Mouse (Mus musculus) liver, embryonic 11.5 days (tissue): ENCODE results near the gene Ampd1. TPM values are rescaled to one million over a fixed set of nuclear protein-coding genes. Genes with fewer than 3 reads are reported as not detected.

Experiments used
- ATAC-seq: fragments of 200-750 bp; cut with Nextera tagmentation; replicated peaks from 2 replicates; pipeline ENCODE4 v1.8.0; 2017; ENCODE audit warnings: moderate number of reproducible peaks, mild to moderate bottlenecking, moderate TSS enrichment, moderate library complexity; ENCODE audit not compliant: low FRiP score
- DNase-seq: peaks from one replicate; pipeline ENCODE4 v3.0.0-alpha.2; 2017; ENCODE audit warnings: low spot score
- H3K27ac ChIP-seq: fragments of 300-500 bp; sonication (generic); 2 replicates; pipeline ENCODE4 v1.5.1; 2014; ENCODE audit warnings: mild to moderate bottlenecking, low read depth, low read length, control low read depth
- H3K27me3 ChIP-seq: fragments of 300-500 bp; sonication (generic); replicated peaks from 2 replicates; pipeline ENCODE4 v1.6.1; 2014; ENCODE audit warnings: low read length, mixed read lengths; ENCODE audit not compliant: control insufficient read depth, insufficient read depth
- H3K36me3 ChIP-seq: fragments of 300-500 bp; sonication (generic); 2 replicates; pipeline ENCODE4 v1.6.1; 2014; ENCODE audit warnings: mild to moderate bottlenecking, low read length, moderate library complexity, mixed read lengths; ENCODE audit not compliant: control insufficient read depth, insufficient read depth
- H3K4me1 ChIP-seq: fragments of 300-500 bp; sonication (generic); replicated peaks from 2 replicates; pipeline ENCODE4 v1.6.1; 2014; ENCODE audit warnings: low read length, mixed read lengths; ENCODE audit not compliant: control insufficient read depth, insufficient read depth
- H3K4me2 ChIP-seq: fragments of 300-500 bp; sonication (generic); 2 replicates; pipeline ENCODE4 v1.6.1; 2014; ENCODE audit warnings: mild to moderate bottlenecking, control low read depth, moderate library complexity
- H3K4me3 ChIP-seq: fragments of 300-500 bp; sonication (generic); 2 replicates; pipeline ENCODE4 v1.5.1; 2014; ENCODE audit warnings: low read depth, low read length, control low read depth
- H3K9ac ChIP-seq: fragments of 300-500 bp; sonication (generic); 2 replicates; pipeline ENCODE4 v1.6.1; 2014; ENCODE audit warnings: low read depth, low read length, control low read depth
- H3K9me3 ChIP-seq: fragments of 300-500 bp; sonication (generic); 2 replicates; pipeline ENCODE4 v1.6.1; 2016; ENCODE audit warnings: low read length, inconsistent platforms, mixed read lengths; ENCODE audit not compliant: control insufficient read depth
- WGBS: fragments of 180-500 bp; shearing (Covaris S2); extraction: QIAGEN DNeasy Blood & Tissue Kit; methylation state at CpG from one replicate; pipeline ENCODE4 v1.1.7; 2014; 5-methylcytosine and 5-hydroxymethylcytosine counted together
- polyA plus RNA-seq: library from polyadenylated mRNA; unstranded; fragments of >200 nt; fragmentation: Nextera tagmentation; extraction: Ambion mirVana; gene quantifications from 2 replicates; pipeline ENCODE4 v1.2.1, GENCODE M21; 2014

The Ampd1 gene
- polyA plus RNA-seq, 1 experiment from 2014 or later = 0.53 TPM

DNA sequence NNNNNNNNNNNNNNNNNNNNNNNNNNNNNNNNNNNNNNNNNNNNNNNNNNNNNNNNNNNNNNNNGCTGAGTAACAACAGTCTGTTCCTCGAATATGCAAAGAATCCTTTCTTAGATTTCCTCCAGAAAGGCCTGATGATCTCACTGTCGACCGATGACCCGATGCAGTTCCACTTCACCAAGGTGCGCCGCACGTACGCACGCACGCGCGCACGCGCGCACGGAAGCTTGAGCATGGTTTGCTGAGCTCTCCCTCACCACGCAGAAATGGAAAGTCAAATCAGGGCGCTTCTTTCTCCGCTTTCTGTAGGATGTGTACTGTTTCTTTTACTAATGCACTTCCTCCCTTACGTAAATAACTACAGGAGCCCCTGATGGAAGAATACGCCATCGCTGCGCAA, 24.8 kb downstream of the Ampd1 start:
- no peaks in the 10 kb centered on the region for H3K9me3 ChIP-seq
- no peak overlapping the region for H3K4me3 ChIP-seq
- H3K4me2 ChIP-seq = peak overlapping the region; percentile 22; the same call in 1 of the 2 replicates
- 71% methylated on average over 23 of the region's 23 CpGs for WGBS
- no peaks in the 10 kb centered on the region for H3K36me3 ChIP-seq
- DNase-seq = no peak
- no peaks in the 10 kb centered on the region for H3K27me3 ChIP-seq
- no peaks in the 10 kb centered on the region; the same call in 1 of the 2 replicates for H3K4me1 ChIP-seq
- H3K9ac ChIP-seq = no peak overlapping the region
- no peak for ATAC-seq
- no peak overlapping the region for H3K27ac ChIP-seq

DNA sequence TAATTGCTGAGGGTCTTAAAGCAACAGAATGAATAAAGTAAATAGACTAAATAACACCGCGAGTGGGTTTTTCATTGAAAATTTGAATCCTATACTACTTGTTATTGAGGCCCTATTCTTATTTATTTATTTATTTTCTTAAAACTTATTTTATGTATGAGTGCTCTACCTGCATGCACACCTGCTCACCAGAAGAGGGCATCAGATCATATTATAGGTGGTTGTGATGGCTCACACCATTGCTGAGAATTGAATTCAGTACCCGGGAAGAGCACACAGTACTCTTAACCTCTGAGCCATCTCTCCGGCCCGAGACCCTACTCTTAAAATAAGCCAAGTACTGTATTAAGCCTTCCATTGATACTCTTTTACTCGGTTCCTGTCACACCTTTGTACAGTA, 25.9 kb downstream of the Ampd1 start:
- ATAC-seq = no peak
- H3K9ac ChIP-seq = no peak overlapping the region
- no peak overlapping the region for H3K4me3 ChIP-seq
- H3K4me2 ChIP-seq = no peak overlapping the region
- H3K27me3 ChIP-seq = no peaks in the 10 kb centered on the region
- no peak overlapping the region for H3K27ac ChIP-seq
- no peak for DNase-seq
- no peaks in the 10 kb centered on the region for H3K36me3 ChIP-seq
- 74% methylated on average over 6 of the region's 6 CpGs for WGBS
- no peaks in the 10 kb centered on the region; the same call in 1 of the 2 replicates for H3K4me1 ChIP-seq
- H3K9me3 ChIP-seq = no peaks in the 10 kb centered on the region

DNA sequence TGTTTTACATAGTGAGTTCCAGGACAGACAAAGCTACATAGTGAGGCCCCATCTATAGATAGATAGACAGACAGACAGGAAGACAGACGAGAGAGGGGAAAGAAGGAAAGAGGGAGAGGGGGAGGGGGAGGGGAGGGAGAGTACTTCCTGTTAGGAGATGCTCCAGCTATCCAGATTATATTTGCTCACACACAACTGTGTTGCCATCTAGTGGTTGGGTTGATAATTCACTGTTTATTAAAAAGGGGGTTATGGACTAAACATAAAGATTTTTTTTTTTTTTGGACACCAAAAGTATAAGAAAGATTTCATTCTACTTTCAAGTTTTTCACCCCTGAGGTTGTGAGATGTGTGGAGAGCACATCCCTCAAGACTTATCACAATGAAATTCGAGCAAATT, 26.9 kb downstream of the Ampd1 start:
- no peaks in the 10 kb centered on the region; the same call in 1 of the 2 replicates for H3K4me1 ChIP-seq
- H3K9ac ChIP-seq = no peak overlapping the region
- WGBS = 42% methylated on average over 2 of the region's 2 CpGs
- H3K9me3 ChIP-seq = no peaks in the 10 kb centered on the region
- H3K4me3 ChIP-seq = no peak overlapping the region
- H3K27me3 ChIP-seq = no peaks in the 10 kb centered on the region
- H3K27ac ChIP-seq = no peak overlapping the region
- DNase-seq = no peak
- no peaks in the 10 kb centered on the region for H3K36me3 ChIP-seq
- no peak for ATAC-seq
- H3K4me2 ChIP-seq = no peak overlapping the region

DNA sequence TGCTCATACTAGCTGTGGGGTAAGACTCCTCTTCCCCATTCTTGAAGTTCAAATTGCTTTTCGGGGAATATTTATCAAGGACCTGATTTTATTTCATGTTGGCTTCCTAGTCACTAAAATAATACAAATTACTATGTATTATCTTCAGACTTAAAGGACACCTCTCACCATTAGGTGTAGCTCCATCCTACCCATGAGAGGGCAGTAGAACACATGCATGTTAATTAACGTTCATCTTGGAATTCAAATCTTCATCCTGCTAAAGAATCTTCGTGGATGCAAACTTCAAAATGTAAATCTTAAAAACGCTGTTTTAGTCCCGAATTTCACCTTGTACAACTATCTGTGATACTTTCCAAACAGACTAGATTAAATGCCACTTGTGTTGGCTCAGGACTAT, 27.4 kb downstream of the Ampd1 start:
- Histone ChIP-seq H3K27ac (no peak overlapping the region), H3K27me3 (no peaks in the 10 kb centered on the region), H3K4me3 (no peak overlapping the region), H3K4me2 (no peak overlapping the region), H3K9ac (no peak overlapping the region), H3K36me3 (no peaks in the 10 kb centered on the region), H3K9me3 (no peaks in the 10 kb centered on the region), H3K4me1 (no peaks in the 10 kb centered on the region; the same call in 1 of the 2 replicates)
- 60% methylated on average over 5 of the region's 5 CpGs for WGBS
- DNase-seq (no peak), ATAC-seq (no peak)

DNA sequence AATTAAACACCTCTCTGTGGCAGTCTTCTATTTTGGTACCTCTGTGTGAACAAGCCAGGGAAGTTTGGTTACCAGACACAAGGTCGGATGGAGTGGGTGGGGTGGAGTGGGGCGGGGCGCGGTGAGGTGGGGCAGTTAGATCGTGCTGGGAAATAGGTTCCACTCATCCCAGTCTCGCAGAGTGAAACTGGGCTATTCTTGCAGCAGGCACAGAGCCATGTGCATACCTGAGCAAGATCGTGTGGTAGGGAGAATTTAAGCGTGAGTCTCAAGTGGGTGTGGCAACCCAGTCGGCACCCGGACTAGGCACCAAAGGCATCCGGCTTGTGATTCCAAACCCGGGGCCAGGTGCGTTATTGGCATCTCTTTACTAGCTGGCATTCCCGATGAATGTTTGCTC, 28.1 kb downstream of the Ampd1 start:
- Histone ChIP-seq H3K4me3 (peak overlapping the region; percentile 80), H3K36me3 (no peaks in the 10 kb centered on the region), H3K4me2 (peak overlapping the region; percentile 99), H3K9ac (peak overlapping the region; percentile 86), H3K9me3 (no peaks in the 10 kb centered on the region), H3K27ac (peak overlapping the region; percentile 8; the same call in 1 of the 2 replicates), H3K27me3 (no peaks in the 10 kb centered on the region), H3K4me1 (no peaks in the 10 kb centered on the region; the same call in 1 of the 2 replicates)
- DNase-seq (peak; percentile 41), ATAC-seq (peak; percentile 30)
- under 1% methylated on average over 14 of the region's 14 CpGs for WGBS

DNA sequence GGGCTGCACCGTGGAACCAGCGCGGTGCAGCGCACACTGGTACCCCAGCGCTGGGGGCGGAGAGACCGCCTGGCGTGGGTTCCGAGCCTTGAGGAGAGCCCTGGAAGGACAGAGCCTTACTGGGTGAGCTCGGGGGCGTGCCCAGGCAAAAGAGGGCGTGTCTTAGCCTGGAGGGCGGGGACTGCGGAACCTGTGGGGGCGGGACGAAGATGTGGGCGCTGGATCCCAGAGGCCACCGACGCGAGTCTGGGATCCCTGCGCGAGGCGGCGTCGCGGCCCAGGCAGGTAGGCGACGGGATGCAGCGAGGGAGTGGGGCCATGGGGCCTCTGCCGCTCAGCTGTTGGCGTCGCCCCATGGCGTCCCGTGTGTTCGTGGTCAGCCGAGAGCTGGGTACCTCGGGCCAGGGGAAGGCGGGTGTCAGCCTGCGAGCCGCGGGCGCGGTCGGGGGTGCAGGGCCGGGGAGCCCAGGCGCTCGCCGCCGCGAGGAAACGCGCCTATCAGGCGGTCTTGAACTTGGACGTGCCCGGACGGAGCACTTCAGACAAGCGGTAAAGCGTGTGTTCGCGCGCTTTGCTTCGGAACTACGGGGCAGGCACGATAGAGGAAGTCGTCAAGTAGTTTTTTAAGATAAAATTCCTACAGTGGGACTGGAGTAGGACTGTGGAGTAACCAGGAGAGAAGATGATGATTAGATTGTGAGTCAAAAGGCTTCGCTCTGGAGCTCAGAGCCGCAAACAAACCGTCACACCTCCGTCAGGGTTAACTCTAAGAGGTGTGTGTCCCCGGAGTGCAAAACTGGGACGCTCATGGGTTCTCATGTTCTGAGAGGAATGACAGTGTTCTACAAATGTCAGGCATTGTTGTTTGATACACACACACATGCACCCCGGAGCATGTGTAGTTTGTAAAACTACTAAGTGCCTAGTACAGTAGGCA, 28.9 kb downstream of the Ampd1 start, which contains the start of gene Dennd2c:
TSS of gene Dennd2c (plus strand) at position 151 of the 937 bp plus-strand sequence.
- ATAC-seq = peak; percentile 97
- Histone ChIP-seq H3K4me1 (peaks cover 2% of the 10 kb centered on the region; the same call in 1 of the 2 replicates), H3K9me3 (no peaks in the 10 kb centered on the region), H3K4me3 (peak within 1 kb of the TSS; percentile 80), H3K27ac (peak within 1 kb of the TSS; percentile 63), H3K9ac (peak within 1 kb of the TSS; percentile 86), H3K4me2 (peak within 1 kb of the TSS; percentile 99), H3K27me3 (no peaks in the 10 kb centered on the region), H3K36me3 (no peaks in the 10 kb centered on the region)
- under 1% methylated on average over 72 of the region's 72 CpGs for WGBS
- DNase-seq = peak; percentile 95

DNA sequence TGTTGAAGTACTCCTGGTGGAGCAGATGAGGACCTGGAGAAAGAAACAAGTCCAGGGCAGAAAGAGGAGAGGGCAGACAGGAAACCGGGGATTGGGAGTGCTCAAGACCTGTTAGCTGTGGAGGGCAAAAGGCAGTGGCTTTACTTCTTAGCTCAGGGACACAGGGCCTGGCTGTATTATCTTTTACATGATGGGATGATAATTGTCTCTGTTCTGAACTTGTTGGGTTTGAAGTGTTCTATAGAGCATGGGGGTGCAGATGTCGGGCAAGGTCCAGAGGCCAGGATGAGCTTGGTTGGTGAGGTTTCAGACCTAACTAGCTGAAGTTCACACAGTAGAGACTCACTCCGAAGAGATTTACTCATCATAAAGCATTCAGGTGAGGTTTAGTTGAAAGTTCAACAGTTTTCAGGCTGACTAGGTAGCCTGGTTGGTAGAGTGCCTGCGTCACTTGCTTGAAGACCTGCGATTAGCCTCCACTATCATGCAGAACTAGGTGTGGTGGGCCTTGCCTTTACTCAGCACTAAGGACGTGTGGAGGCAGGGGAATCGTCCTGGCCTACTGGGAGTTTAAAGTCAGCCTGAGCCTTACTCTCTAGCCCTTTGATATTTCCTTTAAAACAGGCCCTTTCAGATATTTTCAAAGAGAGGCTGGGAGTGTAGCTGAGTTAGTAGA, 33.9 kb downstream of the Ampd1 start:
- no peak overlapping the region for H3K9ac ChIP-seq
- H3K27me3 ChIP-seq = no peaks in the 10 kb centered on the region
- no peak overlapping the region for H3K4me3 ChIP-seq
- H3K27ac ChIP-seq = peak overlapping the region; percentile 62; the same call in 1 of the 2 replicates
- ATAC-seq (peak; percentile 79), DNase-seq (no peak)
- 0 out of 2 replicates have a peak overlapping the region, but pooled peaks have one; percentile 17 for H3K4me2 ChIP-seq
- no peaks in the 10 kb centered on the region for H3K36me3 ChIP-seq
- H3K4me1 ChIP-seq = peaks cover 4% of the 10 kb centered on the region
- no peaks in the 10 kb centered on the region for H3K9me3 ChIP-seq
- 72% methylated on average over 7 of the region's 7 CpGs for WGBS

DNA sequence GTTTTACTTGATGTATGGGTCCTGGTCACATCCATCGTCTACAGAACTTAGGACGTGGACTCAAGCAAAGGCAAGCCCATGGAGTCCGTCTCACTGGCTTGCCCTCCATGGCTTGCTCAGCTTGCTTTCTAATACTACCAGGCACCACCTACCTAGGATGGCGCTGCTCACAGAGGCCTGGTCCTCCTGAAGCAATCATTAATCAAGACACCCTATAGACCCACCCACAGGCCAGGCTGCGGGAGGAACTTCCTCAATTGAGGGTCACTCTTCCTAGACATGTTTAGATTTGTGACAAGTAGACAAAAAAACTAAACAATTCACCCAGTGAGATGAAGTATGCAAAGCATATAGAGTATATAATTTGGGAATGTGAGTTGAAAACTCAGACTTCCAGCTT, 38.4 kb downstream of the Ampd1 start:
- ATAC-seq (no peak; the same call in 1 of the 2 replicates), DNase-seq (no peak)
- no peak overlapping the region for H3K4me2 ChIP-seq
- no peaks in the 10 kb centered on the region for H3K36me3 ChIP-seq
- H3K4me3 ChIP-seq = no peak overlapping the region
- no peak overlapping the region for H3K27ac ChIP-seq
- H3K9ac ChIP-seq = no peak overlapping the region
- 55% methylated on average over 5 of the region's 5 CpGs for WGBS
- no peaks in the 10 kb centered on the region for H3K9me3 ChIP-seq
- H3K27me3 ChIP-seq = no peaks in the 10 kb centered on the region
- H3K4me1 ChIP-seq = peaks cover 3% of the 10 kb centered on the region
